Mouse (Mus musculus) erythroblast, embryonic 14.5 days (primary cell): Measurements from ENCODE around the gene Ocm.

ENCODE experiments used
- GATA1 ChIP-seq: IDR thresholded peaks from 2 replicates; pipeline ENCODE4 v1.6.1; 2012; ENCODE audit warnings: low read length, inconsistent platforms, mixed read lengths
- TAL1 ChIP-seq: IDR thresholded peaks from 3 replicates; pipeline ENCODE4 v1.6.1; 2012; ENCODE audit warnings: low read length, inconsistent platforms, mixed read lengths

DNA sequence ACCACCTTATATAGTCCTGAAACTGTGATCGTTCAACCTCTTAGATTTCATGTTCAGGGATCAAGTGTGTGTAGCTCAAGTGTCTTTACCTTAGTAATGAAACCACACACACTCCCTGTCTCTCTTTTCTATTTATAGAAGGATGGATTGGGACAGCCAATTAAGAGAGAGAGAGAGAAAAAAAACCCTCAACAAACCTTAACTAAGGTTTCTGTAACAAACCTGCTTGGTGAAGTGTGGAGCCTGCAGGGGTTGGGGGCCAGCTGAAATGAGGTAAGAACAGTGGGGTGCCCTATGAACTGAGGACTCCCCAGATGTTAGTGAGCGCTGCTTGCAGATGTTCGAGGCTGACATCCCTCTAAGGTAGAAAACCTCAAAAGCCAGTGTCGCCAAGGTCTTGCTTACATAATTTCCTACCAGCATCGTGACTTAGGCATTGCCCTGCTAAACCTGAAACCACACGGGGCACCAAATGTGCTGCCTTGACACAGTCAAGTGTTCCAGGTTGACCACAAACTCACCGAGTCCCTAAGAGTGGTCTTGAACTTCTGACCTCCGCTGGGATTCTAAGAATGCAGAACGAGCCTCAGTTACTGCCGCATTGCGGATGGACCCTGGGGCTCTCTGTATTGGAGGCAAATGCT lies at the start of gene Ocm:
- TF ChIP-seq TAL1 (no peak), GATA1 (no peak)
